12 mouse cellular contexts compared by ENCODE assay signal in the genomic region with DNA sequence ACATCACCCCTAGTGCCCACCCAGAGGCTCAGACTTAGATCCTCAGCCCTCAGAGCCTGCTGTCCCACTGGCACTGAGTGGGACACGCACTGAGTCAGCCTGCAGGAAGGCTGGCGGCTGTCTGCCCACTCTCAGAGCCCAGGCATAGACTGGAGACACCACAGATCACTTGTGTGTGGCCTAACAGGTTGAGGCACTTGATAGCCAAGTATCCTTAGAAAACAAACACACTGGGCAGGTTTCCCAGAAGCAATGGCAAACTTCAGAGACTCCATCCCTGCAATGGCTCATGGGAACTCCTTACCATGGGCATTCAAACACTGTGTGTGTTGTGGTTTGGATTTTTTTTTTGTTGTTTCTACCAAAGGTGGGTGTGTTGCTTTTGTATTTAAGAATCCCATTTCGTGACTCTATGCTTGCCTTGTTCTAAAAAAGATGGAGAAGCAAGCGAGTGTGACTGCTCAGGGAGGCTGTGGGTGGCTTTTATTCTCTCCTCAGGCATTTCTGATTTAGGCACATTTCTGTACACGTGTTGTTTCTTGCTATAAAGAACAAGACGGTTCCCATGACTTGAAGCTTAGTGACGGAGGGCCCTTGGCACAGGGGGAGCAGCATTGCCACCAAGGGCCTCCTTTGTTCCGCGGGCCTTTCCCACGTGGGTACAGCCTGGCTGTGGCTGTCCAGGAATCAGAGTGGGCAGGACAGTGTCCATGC. TPM values are rescaled to one million over a fixed set of nuclear protein-coding genes. Genes with fewer than 3 reads are reported as not detected.
A peak's percentile ranks its signal among the peaks of the same experiment; 100 is the strongest.
DNase-seq lines count a peak whose midpoint lies in the region; ATAC-seq and TF ChIP-seq lines count a peak whose summit lies in the region.
"Had no signal": no experiment of that assay in that cellular context is flagged by ENCODE, and none has a peak within 500 bp of the region (broad histone marks: within the 10 kb centered on the region; RNA-seq: fewer than 3 reads in every experiment).

No protein-coding gene starts in this region.

- TF ChIP-seq CTCF in left cerebral cortex, adult 2 months (IDR thresholded peaks at IDR 0.05) = no peak
- TF ChIP-seq CTCF in stomach, postnatal 0 days (IDR thresholded peaks at IDR 0.05; ENCODE audit: low read depth) = no peak

- H3K4me2 ChIP-seq in heart, embryonic 12.5 days = no peak overlapping the region
- no peak overlapping the region for H3K4me2 ChIP-seq in embryonic facial prominence, embryonic 15.5 days (replicated peaks)
- H3K4me2 ChIP-seq in stomach, postnatal 0 days (replicated peaks; ENCODE audit: low read depth) = no peak overlapping the region
- H3K4me2 ChIP-seq: embryonic facial prominence, embryonic 12.5 days had no signal

- intact Hi-C loops in left cerebral cortex, adult 2 months (cut with DNase I) = no loop called here
- intact Hi-C loops in left cerebral cortex, postnatal 4 days (cut with DNase I) = no loop called here

- no peaks in the 10 kb centered on the region for H3K36me3 ChIP-seq in heart, embryonic 12.5 days
- H3K36me3 ChIP-seq in embryonic facial prominence, embryonic 15.5 days = no peaks in the 10 kb centered on the region
- H3K36me3 ChIP-seq in stomach, postnatal 0 days (ENCODE audit: control insufficient read depth, insufficient read depth, low read length) = no peaks in the 10 kb centered on the region
- H3K36me3 ChIP-seq: embryonic facial prominence, embryonic 12.5 days; midbrain, embryonic 10.5 days had no signal

- no peaks in the 10 kb centered on the region for H3K9me3 ChIP-seq in heart, embryonic 12.5 days (replicated peaks)
- H3K9me3 ChIP-seq in embryonic facial prominence, embryonic 15.5 days (replicated peaks) = no peaks in the 10 kb centered on the region
- H3K9me3 ChIP-seq in stomach, postnatal 0 days (ENCODE audit: control insufficient read depth, low read length) = no peaks in the 10 kb centered on the region
- H3K9me3 ChIP-seq: embryonic facial prominence, embryonic 12.5 days; midbrain, embryonic 10.5 days had no signal

- no peak for DNase-seq in heart, adult 9 months (ENCODE audit: low spot score in 2 of 2)
- DNase-seq in left cerebral cortex, adult 2 months (ENCODE audit: extremely low spot score in 1 of 2, low spot score in 2 of 2) = no peak
- DNase-seq in left cerebral cortex, postnatal 4 days = no peak
- no peak for DNase-seq in stomach, postnatal 0 days (ENCODE audit: low spot score)
- no peak for DNase-seq in ovary, postnatal 10 days (ENCODE audit: low spot score)
- DNase-seq: cerebellum, adult 8-10 months had no signal

- no peak overlapping the region for H3K9ac ChIP-seq in heart, embryonic 12.5 days
- no peak overlapping the region for H3K9ac ChIP-seq in embryonic facial prominence, embryonic 15.5 days
- no peak overlapping the region for H3K9ac ChIP-seq in stomach, postnatal 0 days (ENCODE audit: low read length)
- H3K9ac ChIP-seq: embryonic facial prominence, embryonic 12.5 days; liver, embryonic 14.5 days had no signal

- H3K27ac ChIP-seq in heart, embryonic 12.5 days (ENCODE audit: poor library complexity, severe bottlenecking) = 0 out of 2 replicates have a peak overlapping the region, but pooled peaks have one; percentile 9
- peak overlapping the region; percentile 86 for H3K27ac ChIP-seq in left cerebral cortex, adult 2 months
- H3K27ac ChIP-seq in embryonic facial prominence, embryonic 15.5 days (replicated peaks) = 0 out of 2 replicates have a peak overlapping the region, but pooled peaks have one; percentile 18
- H3K27ac ChIP-seq in stomach, postnatal 0 days (replicated peaks) = 0 out of 2 replicates have a peak overlapping the region, but pooled peaks have one; percentile 24
- H3K27ac ChIP-seq: embryonic facial prominence, embryonic 12.5 days; liver, embryonic 14.5 days; midbrain, embryonic 10.5 days had no signal

- no peaks in the 10 kb centered on the region for H3K27me3 ChIP-seq in heart, embryonic 12.5 days (replicated peaks)
- no peaks in the 10 kb centered on the region for H3K27me3 ChIP-seq in embryonic facial prominence, embryonic 15.5 days
- H3K27me3 ChIP-seq in stomach, postnatal 0 days (ENCODE audit: control insufficient read depth, insufficient read depth, low read length) = no peaks in the 10 kb centered on the region
- H3K27me3 ChIP-seq: embryonic facial prominence, embryonic 12.5 days had no signal

- TF ChIP-seq EP300 in stomach, postnatal 0 days (optimal IDR thresholded peaks at IDR 0.05) = no peak

- no peak overlapping the region for H3K4me3 ChIP-seq in heart, embryonic 12.5 days
- H3K4me3 ChIP-seq in left cerebral cortex, adult 2 months = no peak overlapping the region
- H3K4me3 ChIP-seq in embryonic facial prominence, embryonic 15.5 days (replicated peaks) = no peak overlapping the region
- H3K4me3 ChIP-seq in stomach, postnatal 0 days (ENCODE audit: low read depth, low read length) = no peak overlapping the region
- H3K4me3 ChIP-seq: embryonic facial prominence, embryonic 12.5 days; midbrain, embryonic 10.5 days had no signal

- WGBS in heart, embryonic 12.5 days = 87% methylated on average over 10 of the region's 10 CpGs
- 76% methylated on average over 10 of the region's 10 CpGs for WGBS in embryonic facial prominence, embryonic 15.5 days
- 73% methylated on average over 10 of the region's 10 CpGs for WGBS in stomach, postnatal 0 days

- ATAC-seq in heart, embryonic 12.5 days (ENCODE audit: insufficient number of reproducible peaks, low FRiP score) = no peak
- ATAC-seq in embryonic facial prominence, embryonic 15.5 days (ENCODE audit: insufficient number of reproducible peaks, low FRiP score, low TSS enrichment, low read depth) = no peak
- no peak for ATAC-seq in stomach, postnatal 0 days (ENCODE audit: low FRiP score, low TSS enrichment)
- ATAC-seq: activated CD4-positive, CD25-positive, alpha-beta regulatory T cell, adult 4 months had no signal

- peaks cover 53% of the 10 kb centered on the region for H3K4me1 ChIP-seq in heart, embryonic 12.5 days (replicated peaks)
- peaks cover 44% of the 10 kb centered on the region for H3K4me1 ChIP-seq in embryonic facial prominence, embryonic 15.5 days
- H3K4me1 ChIP-seq in stomach, postnatal 0 days (replicated peaks; ENCODE audit: control insufficient read depth, insufficient read depth) = peaks cover 14% of the 10 kb centered on the region

RNA-seq across cellular contexts. Expression of a gene that starts 10.8 kb away (rescaled TPM):
- polyA plus RNA-seq in heart, embryonic 12.5 days (2016; fragmentation: Nextera tagmentation; extraction: Ambion mirVana) = 53.4 and 56.6 TPM in 2 replicates
- total RNA-seq in left cerebral cortex, adult 2 months (2021) = 100 to 1,000 TPM; 198 to 229 TPM
- 100 to 1,000 TPM; 127 to 130 TPM for total RNA-seq in left cerebral cortex, postnatal 4 days (2021)
- polyA plus RNA-seq in embryonic facial prominence, embryonic 15.5 days (2015; fragmentation: Nextera tagmentation; extraction: Ambion mirVana) = 61.4 and 69.3 TPM in 2 replicates
- 28.4 and 30.5 TPM in 2 replicates for polyA plus RNA-seq in stomach, postnatal 0 days (2015; fragmentation: Nextera tagmentation; extraction: Ambion mirVana)

Comparison
In these comparisons a context has a peak if more than half of its experiments do, and no peak if none do; other contexts are left out.
1. H3K27ac ChIP-seq: peak in every context shown above with its lines; median percentile 86 in left cerebral cortex, adult 2 months; 24 in stomach, postnatal 0 days; 18 in embryonic facial prominence, embryonic 15.5 days; 9 in heart, embryonic 12.5 days.